Comparison of ENCODE assay signal across 9 mouse cellular contexts in genomic region chr3:52045221-52045641, GRCm38 (mm10). TPM values are rescaled to one million over a fixed set of nuclear protein-coding genes. Genes with fewer than 3 reads are reported as not detected.
A peak's percentile ranks its signal among the peaks of the same experiment; 100 is the strongest.
DNase-seq lines count a peak whose midpoint lies in the region; ATAC-seq and TF ChIP-seq lines count a peak whose summit lies in the region.
"Had no signal": no experiment of that assay in that cellular context is flagged by ENCODE, and none has a peak within 500 bp of the region (broad histone marks: within the 10 kb centered on the region; RNA-seq: fewer than 3 reads in every experiment).

No protein-coding gene starts in this region.

- H3K9ac ChIP-seq in kidney, embryonic 16.5 days (replicated peaks; ENCODE audit: low read length), result peak overlapping the region; percentile 73
- peak overlapping the region; percentile 57 for H3K9ac ChIP-seq in midbrain, embryonic 16.5 days (ENCODE audit: low read depth, low read length)

- peak overlapping the region; percentile 59 for H3K4me2 ChIP-seq in kidney, embryonic 16.5 days (replicated peaks; ENCODE audit: low read depth, low read length)
- H3K4me2 ChIP-seq in midbrain, embryonic 16.5 days (ENCODE audit: low read length), result peak overlapping the region; percentile 71

- peaks cover 47% of the 10 kb centered on the region for H3K4me1 ChIP-seq in kidney, embryonic 16.5 days (ENCODE audit: insufficient read depth, low read length)
- H3K4me1 ChIP-seq in midbrain, embryonic 16.5 days (ENCODE audit: control insufficient read depth, insufficient read depth, low read length), result peaks cover 39% of the 10 kb centered on the region

- no peaks in the 10 kb centered on the region for H3K9me3 ChIP-seq in kidney, embryonic 16.5 days (ENCODE audit: low read length)
- no peaks in the 10 kb centered on the region for H3K9me3 ChIP-seq in midbrain, embryonic 16.5 days (replicated peaks; ENCODE audit: control insufficient read depth, low read length, poor library complexity, severe bottlenecking)

- H3K36me3 ChIP-seq in kidney, embryonic 16.5 days (ENCODE audit: insufficient read depth, low read length), result no peaks in the 10 kb centered on the region
- H3K36me3 ChIP-seq in midbrain, embryonic 16.5 days (ENCODE audit: control insufficient read depth, insufficient read depth, low read length), result no peaks in the 10 kb centered on the region

- no peak for DNase-seq in gastrocnemius, adult 2 months
- DNase-seq in gastrocnemius, postnatal 4 days (ENCODE audit: low spot score in 2 of 2), result no peak
- DNase-seq in cerebellum, adult 11-12 months, result peak; percentile 66
- peak; percentile 33 for DNase-seq in forelimb bud, embryonic 11.5 days (ENCODE audit: low read depth, low spot score)
- no peak for DNase-seq in spleen, postnatal 36 days (ENCODE audit: low spot score in 2 of 2)
- no peak for DNase-seq in gastrocnemius, adult 18-20 months (ENCODE audit: low spot score)

- WGBS in kidney, embryonic 16.5 days, result 12% methylated on average over 6 of the region's 6 CpGs
- WGBS in midbrain, embryonic 16.5 days, result 10% methylated on average over 6 of the region's 6 CpGs

- H3K27ac ChIP-seq in gastrocnemius, adult 2 months, result peak overlapping the region; percentile 89
- H3K27ac ChIP-seq in kidney, embryonic 16.5 days (ENCODE audit: low read length), result peak overlapping the region; percentile 97
- H3K27ac ChIP-seq in midbrain, embryonic 16.5 days (ENCODE audit: low read length), result peak overlapping the region; percentile 90

- H3K4me3 ChIP-seq in gastrocnemius, adult 2 months, result peak overlapping the region; percentile 71
- H3K4me3 ChIP-seq in kidney, embryonic 16.5 days (ENCODE audit: low read length), result no peak overlapping the region
- no peak overlapping the region for H3K4me3 ChIP-seq in midbrain, embryonic 16.5 days (ENCODE audit: low read depth, low read length)

- ATAC-seq in kidney, embryonic 16.5 days (ENCODE audit: low FRiP score, low TSS enrichment), result no peak
- ATAC-seq in midbrain, embryonic 16.5 days, result no peak

- intact Hi-C loops in gastrocnemius, adult 2 months (cut with DNase I), result no loop called here

- no peak for TF ChIP-seq CTCF in gastrocnemius, adult 2 months (IDR thresholded peaks at IDR 0.05)

- H3K27me3 ChIP-seq in kidney, embryonic 16.5 days (ENCODE audit: insufficient read depth, low read length), result no peaks in the 10 kb centered on the region
- H3K27me3 ChIP-seq in midbrain, embryonic 16.5 days (ENCODE audit: control insufficient read depth, insufficient read depth, low read depth, low read length), result no peaks in the 10 kb centered on the region
- H3K27me3 ChIP-seq: megakaryocyte, embryonic 14.5 days had no signal

RNA-seq across cellular contexts. Expression of gene Maml3, which starts 59.6 kb away (rescaled TPM):
- total RNA-seq in gastrocnemius, adult 2 months (2021), result 1 to 10 TPM; 2.0 to 2.5 TPM
- total RNA-seq in gastrocnemius, postnatal 4 days (2021), result 1 to 10 TPM; 6.5 to 7.3 TPM
- 6.7 and 8.1 TPM in 2 replicates for polyA plus RNA-seq in kidney, embryonic 16.5 days (2015; fragmentation: Nextera tagmentation; extraction: Ambion mirVana)
- 5.7 and 6.9 TPM in 2 replicates for polyA plus RNA-seq in midbrain, embryonic 16.5 days (2015; fragmentation: Nextera tagmentation; extraction: Ambion mirVana)
- total RNA-seq in gastrocnemius, adult 18-20 months (2021), result 1 to 10 TPM; 2.3 to 2.6 TPM

Comparison
In these comparisons a context has a peak if more than half of its experiments do, and no peak if none do; other contexts are left out.
1. DNase-seq: peak in cerebellum, adult 11-12 months (single experiment) and forelimb bud, embryonic 11.5 days (single experiment); none in gastrocnemius, adult 2 months (single experiment), gastrocnemius, postnatal 4 days (0 of 2), spleen, postnatal 36 days (0 of 2) and gastrocnemius, adult 18-20 months (single experiment).
2. Peak in every context shown above with its lines, with median percentiles within 50 percentile points of each other: H3K27ac ChIP-seq.